Mouse (Mus musculus) liver, adult 2 months (tissue): Measurements from ENCODE around the gene Naa40.

Experiments
- CTCF ChIP-seq: fragments of 200-500 bp; IDR thresholded peaks from 2 replicates; pipeline ENCODE4 v1.5.1; 2011; ENCODE audit warnings: low read depth, low read length, control low read depth
- POLR2A ChIP-seq: fragments of 200-500 bp; IDR thresholded peaks from 2 replicates; pipeline ENCODE4 v1.6.1; 2011; ENCODE audit warnings: low read length, control low read depth; ENCODE audit not compliant: insufficient read depth; ENCODE audit errors: extremely low read depth

DNA sequence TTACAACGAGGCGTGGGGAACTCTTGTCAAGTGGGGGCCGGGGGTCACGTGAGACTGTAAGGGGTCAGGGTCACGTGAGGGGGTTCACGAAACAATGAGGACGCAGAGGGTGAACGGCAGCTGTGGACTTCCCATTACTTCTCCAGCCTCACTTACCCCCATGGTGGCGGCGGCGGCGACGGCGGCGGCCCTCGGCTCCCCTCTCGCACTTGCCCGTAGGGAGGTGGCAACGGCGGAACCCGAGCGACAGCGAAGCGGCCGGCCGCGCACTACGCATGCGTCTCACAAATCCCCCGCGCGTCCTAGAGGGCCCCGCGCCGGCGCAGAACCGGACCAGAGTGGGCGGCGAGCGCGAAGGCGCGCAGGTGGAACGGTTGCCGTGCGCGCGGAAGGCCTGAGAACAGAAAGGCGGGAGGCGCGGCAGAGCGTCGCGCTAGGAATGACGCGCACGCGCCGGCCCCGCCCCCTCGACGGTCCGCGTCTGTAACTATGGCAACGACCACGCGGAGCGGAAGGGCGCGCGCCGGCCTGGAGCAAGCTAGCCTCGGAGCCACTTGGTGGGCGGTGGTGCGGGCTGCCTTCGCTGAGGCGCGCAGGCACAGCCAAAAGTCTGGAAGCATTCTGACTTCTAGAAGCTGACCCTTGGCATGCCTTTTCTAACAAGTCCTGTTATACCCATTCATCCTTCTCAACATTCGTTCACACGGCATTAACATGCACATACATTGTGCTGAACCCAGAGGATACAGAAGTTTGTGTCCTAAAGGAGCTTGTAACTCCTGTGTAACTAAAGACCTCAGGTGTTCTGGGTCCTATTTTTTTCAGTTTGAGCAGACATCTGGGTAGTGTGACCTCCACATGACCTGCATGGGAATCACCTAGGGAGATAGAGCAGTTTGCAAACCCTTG lies at the start of gene Naa40:
- TF ChIP-seq POLR2A (no peak), CTCF (no peak)
